Mouse (Mus musculus): ENCODE results near the gene D930007J09Rik. TPM values are rescaled to one million over a fixed set of nuclear protein-coding genes. Genes with fewer than 3 reads are reported as not detected.
A peak's percentile ranks its signal among the peaks of the same experiment; 100 is the strongest.

D930007J09Rik gene
- total and polyA plus RNA-seq, 3 experiments, result 14.6 TPM; not detected in 2

GRCm38 (mm10) chr13:32827111-32827822 lies 24.6 kb upstream of the D930007J09Rik start:
- peaks cover 11 to 85% of the 10 kb centered on the region in 2 experiments for H3K4me1 ChIP-seq (ENCODE audit: control insufficient read depth in 1 of 2, insufficient read depth in 2 of 2)
- dilution Hi-C loops (cut with MboI; ENCODE audit: extremely low pct_ligation_motif_present, extremely low pct_unique_long_range_greater_than_20kb, low sequenced_read_pairs), result no loop called here
- 0 out of 2 replicates have a peak, but pooled peaks have one; percentile 11 for TF ChIP-seq IRF4 (IDR thresholded peaks at IDR 0.05; ENCODE audit: low read depth, low read length)
- TF ChIP-seq CTCF (conservative IDR thresholded peaks at IDR 0.05 in 1 of 2, IDR thresholded peaks at IDR 0.05 in 1 of 2; ENCODE audit: low read depth in 2 of 2, low read length in 2 of 2), result peak in 1 of 2 experiments; percentile 53; a peak in 2 of 4 replicates
- TF ChIP-seq SMC3 (IDR thresholded peaks at IDR 0.05; ENCODE audit: low read depth, low read length), result no peak; the same call in 1 of the 2 replicates
- no peak for TF ChIP-seq JUN (IDR thresholded peaks at IDR 0.05; ENCODE audit: insufficient read depth, low read depth, low read length)
- TF ChIP-seq RAD21 (IDR thresholded peaks at IDR 0.05; ENCODE audit: low read depth, low read length), result peak; percentile 44
- in situ Hi-C loops (cut with MboI; ENCODE audit: low pct_ligation_motif_present, low pct_unique_long_range_greater_than_20kb, low sequenced_read_pairs), result no loop called here
- H3K9me3 ChIP-seq (replicated peaks; ENCODE audit: low read length), result no peaks in the 10 kb centered on the region
- peaks cover 4 to 11% of the 10 kb centered on the region in 2 experiments for H3K36me3 ChIP-seq (replicated peaks in 1 of 2; ENCODE audit: control insufficient read depth in 1 of 2, insufficient read depth in 1 of 2, low read length in 1 of 2)
- H3K4me3 ChIP-seq (replicated peaks in 1 of 3; ENCODE audit: low read depth in 2 of 3, low read length in 2 of 3, poor library complexity in 1 of 3), result no peak overlapping the region
- H3K4me2 ChIP-seq (ENCODE audit: insufficient read depth, low read depth, poor library complexity, severe bottlenecking), result no peak overlapping the region
- H3K79me2 ChIP-seq (replicated peaks; ENCODE audit: control insufficient read depth, extremely low read depth, insufficient read depth, poor library complexity, severe bottlenecking), result no peaks in the 10 kb centered on the region
- H3K9ac ChIP-seq (ENCODE audit: insufficient read depth, low read depth), result no peak overlapping the region
- peak; percentile 20 for DNase-seq (ENCODE audit: extremely low read depth)
- no peak overlapping the region for H3K27ac ChIP-seq (ENCODE audit: insufficient read depth, low read depth)
- no peaks in the 10 kb centered on the region for H3K27me3 ChIP-seq (replicated peaks)

DNA sequence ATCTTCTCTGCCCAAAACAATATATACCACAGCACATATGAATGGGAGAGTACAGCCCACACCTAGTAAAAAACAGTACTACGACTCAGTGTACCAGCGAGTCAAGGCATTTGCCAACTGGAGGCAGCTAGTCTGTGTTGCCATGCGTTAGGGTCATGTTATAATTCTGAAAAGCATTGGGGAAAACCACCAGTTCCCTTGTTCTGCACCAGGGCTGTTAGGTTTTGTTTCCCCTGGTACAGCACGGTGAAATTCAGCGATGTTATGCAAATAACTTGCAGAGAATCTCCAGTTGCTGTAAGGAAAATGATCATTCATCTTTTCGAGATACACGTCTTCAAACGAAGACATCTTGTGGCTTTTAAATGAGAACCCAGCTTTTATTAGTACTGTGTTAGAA lies 22.9 kb upstream of the D930007J09Rik start:
- dilution Hi-C loops (cut with MboI; ENCODE audit: extremely low pct_ligation_motif_present, extremely low pct_unique_long_range_greater_than_20kb, low sequenced_read_pairs), result no loop called here
- no peaks in the 10 kb centered on the region for H3K79me2 ChIP-seq (replicated peaks; ENCODE audit: control insufficient read depth, extremely low read depth, insufficient read depth, poor library complexity, severe bottlenecking)
- H3K4me3 ChIP-seq (replicated peaks in 1 of 3; ENCODE audit: low read depth in 2 of 3, low read length in 2 of 3, poor library complexity in 1 of 3), result no peak overlapping the region
- H3K27ac ChIP-seq (ENCODE audit: insufficient read depth, low read depth), result peak overlapping the region; percentile 70
- H3K4me1 ChIP-seq (ENCODE audit: control insufficient read depth in 1 of 2, insufficient read depth in 2 of 2), result peaks cover 7 to 68% of the 10 kb centered on the region in 2 experiments
- DNase-seq (ENCODE audit: extremely low read depth), result peak; percentile 82
- peak overlapping the region; percentile 87; the same call in 1 of the 2 replicates for H3K4me2 ChIP-seq (ENCODE audit: insufficient read depth, low read depth, poor library complexity, severe bottlenecking)
- in situ Hi-C loops (cut with MboI; ENCODE audit: low pct_ligation_motif_present, low pct_unique_long_range_greater_than_20kb, low sequenced_read_pairs), result no loop called here
- no peaks in the 10 kb centered on the region for H3K27me3 ChIP-seq (replicated peaks)
- peak overlapping the region; percentile 53; the same call in 1 of the 2 replicates for H3K9ac ChIP-seq (ENCODE audit: insufficient read depth, low read depth)
- peaks cover 17 to 28% of the 10 kb centered on the region in 2 experiments for H3K36me3 ChIP-seq (replicated peaks in 1 of 2; ENCODE audit: control insufficient read depth in 1 of 2, insufficient read depth in 1 of 2, low read length in 1 of 2)
- no peaks in the 10 kb centered on the region for H3K9me3 ChIP-seq (replicated peaks; ENCODE audit: low read length)
- TF ChIP-seq IRF4 (IDR thresholded peaks at IDR 0.05; ENCODE audit: low read depth, low read length) (peak; percentile 45; the same call in 1 of the 2 replicates), PAX5 (IDR thresholded peaks at IDR 0.05; ENCODE audit: low read length) (no peak), ZKSCAN1 (IDR thresholded peaks at IDR 0.05; ENCODE audit: borderline replicate concordance, low read depth, low read length) (no peak), CHD2 (IDR thresholded peaks at IDR 0.05; ENCODE audit: low read length) (peak; percentile 57), E2F4 (IDR thresholded peaks at IDR 0.05; ENCODE audit: insufficient replicate concordance, low read depth, low read length) (no peak), NELFE (IDR thresholded peaks at IDR 0.05; ENCODE audit: low read depth, low read length) (no peak), USF1 (IDR thresholded peaks at IDR 0.05; ENCODE audit: low read depth, low read length) (no peak), TBP (conservative IDR thresholded peaks at IDR 0.05; ENCODE audit: low read depth, low read length) (peak; percentile 56; the same call in 1 of the 2 replicates), MEF2A (IDR thresholded peaks at IDR 0.05; ENCODE audit: borderline replicate concordance, low read depth, low read length) (0 out of 2 replicates have a peak, but pooled peaks have one; percentile 12), KAT2A (IDR thresholded peaks at IDR 0.05; ENCODE audit: insufficient replicate concordance, low read length) (no peak), NRF1 (IDR thresholded peaks at IDR 0.05; ENCODE audit: low read depth, low read length) (no peak), EP300 (IDR thresholded peaks at IDR 0.05; ENCODE audit: low read length) (peak; percentile 70), HCFC1 (IDR thresholded peaks at IDR 0.05; ENCODE audit: low read depth, low read length) (no peak; the same call in 1 of the 2 replicates), GABPA (IDR thresholded peaks at IDR 0.05; ENCODE audit: insufficient replicate concordance, low read depth, low read length) (no peak), TCF12 (IDR thresholded peaks at IDR 0.05; ENCODE audit: low read depth, low read length) (peak; percentile 51; the same call in 1 of the 2 replicates), UBTF (IDR thresholded peaks at IDR 0.05; ENCODE audit: low read depth, low read length) (no peak), ZMIZ1 (IDR thresholded peaks at IDR 0.05; ENCODE audit: low read depth, low read length) (no peak), RCOR1 (conservative IDR thresholded peaks at IDR 0.05; ENCODE audit: low read depth, low read length) (no peak; the same call in 1 of the 2 replicates), RAD21 (IDR thresholded peaks at IDR 0.05; ENCODE audit: low read depth, low read length) (no peak), SIN3A (IDR thresholded peaks at IDR 0.05; ENCODE audit: low read length) (no peak), MYC (IDR thresholded peaks at IDR 0.05; ENCODE audit: low read depth, low read length) (peak; percentile 89), MXI1 (IDR thresholded peaks at IDR 0.05; ENCODE audit: low read depth, low read length) (peak; percentile 32; the same call in 1 of the 2 replicates), JUN (IDR thresholded peaks at IDR 0.05; ENCODE audit: insufficient read depth, low read depth, low read length) (no peak), POLR2A (IDR thresholded peaks at IDR 0.05; ENCODE audit: low read depth, low read length) (peak; percentile 43; the same call in 1 of the 2 replicates), POLR2AphosphoS2 (IDR thresholded peaks at IDR 0.05; ENCODE audit: low read depth, low read length) (no peak), MAFK (IDR thresholded peaks at IDR 0.05; ENCODE audit: insufficient replicate concordance, low read length) (no peak), BHLHE40 (IDR thresholded peaks at IDR 0.05; ENCODE audit: low read depth, low read length) (no peak), MAZ (IDR thresholded peaks at IDR 0.05; ENCODE audit: low read depth, low read length) (no peak), CTCF (conservative IDR thresholded peaks at IDR 0.05 in 1 of 2, IDR thresholded peaks at IDR 0.05 in 1 of 2; ENCODE audit: low read depth in 2 of 2, low read length in 2 of 2) (no peak)

Data from CH12.LX (cell line).